Comparison of ENCODE assay signal across 9 mouse cellular contexts in genomic region chr6:142524635-142525308, GRCm38 (mm10). TPM values are rescaled to one million over a fixed set of nuclear protein-coding genes. Genes with fewer than 3 reads are reported as not detected.
DNase-seq lines count a peak whose midpoint lies in the region; ATAC-seq and TF ChIP-seq lines count a peak whose summit lies in the region.
"Had no signal": no experiment of that assay in that cellular context is flagged by ENCODE, and none has a peak within 500 bp of the region (broad histone marks: within the 10 kb centered on the region; RNA-seq: fewer than 3 reads in every experiment).

No protein-coding gene starts in this region.

- intact Hi-C loops in heart, postnatal 36 days (cut with DNase I) = loop anchor here (1.0 to 5.0 kb wide), 2 partner anchors 133 to 211 kb away; no protein-coding TSS in a partner anchor

- DNase-seq in cerebellum, adult 11-12 months = no peak
- peak; percentile 75 for DNase-seq in brain, adult 2 months (ENCODE audit: low read depth, low spot score)
- peak; percentile 85 for DNase-seq in forebrain, embryonic 14.5 days (ENCODE audit: low spot score)
- DNase-seq in heart, postnatal 36 days = peak; percentile 76 to 78
- DNase-seq in layer of hippocampus, adult 2 months (ENCODE audit: low spot score in 2 of 2) = peak; percentile 37 to 74
- peak; percentile 79 for DNase-seq in lung, postnatal 14 days
- DNase-seq in right cerebral cortex, postnatal 10 days (ENCODE audit: low spot score in 2 of 2) = peak; percentile 72 to 84

- no peaks in the 10 kb centered on the region for H3K36me3 ChIP-seq in forebrain, embryonic 14.5 days (ENCODE audit: control insufficient read depth, insufficient read depth, low read length)
- H3K36me3 ChIP-seq: liver, embryonic 15.5 days had no signal

- H3K4me3 ChIP-seq in forebrain, embryonic 14.5 days (ENCODE audit: low read depth, low read length) = no peak overlapping the region
- no peak overlapping the region for H3K4me3 ChIP-seq in layer of hippocampus, adult 2 months
- H3K4me3 ChIP-seq: liver, embryonic 15.5 days had no signal

- WGBS in forebrain, embryonic 14.5 days = 8% methylated on average over 4 of the region's 4 CpGs

- H3K9ac ChIP-seq in forebrain, embryonic 14.5 days (ENCODE audit: low read length) = no peak overlapping the region
- H3K9ac ChIP-seq: liver, embryonic 15.5 days had no signal

- no peaks in the 10 kb centered on the region for H3K9me3 ChIP-seq in forebrain, embryonic 14.5 days (replicated peaks; ENCODE audit: control insufficient read depth, low read length)
- H3K9me3 ChIP-seq: liver, embryonic 15.5 days had no signal

- H3K4me1 ChIP-seq in forebrain, embryonic 14.5 days (ENCODE audit: control insufficient read depth, insufficient read depth, low read length) = no peaks in the 10 kb centered on the region

- peak; percentile 88 for TF ChIP-seq CTCF in layer of hippocampus, adult 2 months (conservative IDR thresholded peaks at IDR 0.05)

- H3K27me3 ChIP-seq in forebrain, embryonic 14.5 days (replicated peaks; ENCODE audit: control insufficient read depth, insufficient read depth, low read length) = no peaks in the 10 kb centered on the region
- H3K27me3 ChIP-seq: liver, embryonic 15.5 days had no signal

- ATAC-seq in cerebellum, adult (ENCODE audit: insufficient number of reproducible peaks, low FRiP score, low TSS enrichment) = peak; percentile 61
- peak; percentile 90 for ATAC-seq in forebrain, embryonic 14.5 days

- H3K4me2 ChIP-seq in forebrain, embryonic 14.5 days (ENCODE audit: low read length) = no peak overlapping the region
- H3K4me2 ChIP-seq: liver, embryonic 15.5 days had no signal

- H3K27ac ChIP-seq in forebrain, embryonic 14.5 days (ENCODE audit: low read depth, low read length) = no peak overlapping the region
- no peak overlapping the region for H3K27ac ChIP-seq in layer of hippocampus, adult 2 months
- H3K27ac ChIP-seq: liver, embryonic 15.5 days had no signal

RNA-seq across cellular contexts. Expression of gene Ldhb, which starts 17.0 kb away (rescaled TPM):
- polyA plus RNA-seq in forebrain, embryonic 14.5 days (2014; fragmentation: Nextera tagmentation; extraction: Ambion mirVana) = 544 and 576 TPM in 2 replicates
- 1,000 to 10,000 TPM; 2,735 to 2,880 TPM for total RNA-seq in heart, postnatal 36 days (2021)
- total RNA-seq in layer of hippocampus, adult 2 months (2021) = 100 to 1,000 TPM; 540 to 581 TPM

RNA-seq across cellular contexts. Expression of gene Kcnj8, which starts 46.6 kb away (rescaled TPM):
- polyA plus RNA-seq in forebrain, embryonic 14.5 days (2014; fragmentation: Nextera tagmentation; extraction: Ambion mirVana) = 15.0 TPM in 2 replicates
- total RNA-seq in heart, postnatal 36 days (2021) = 10 to 100 TPM; 28.3 to 31.3 TPM
- total RNA-seq in layer of hippocampus, adult 2 months (2021) = 1 to 10 TPM; 1.7 to 2.3 TPM

RNA-seq across cellular contexts. Expression of gene Gys2, which starts 51.9 kb away (rescaled TPM):
- not detected in 2 replicates for polyA plus RNA-seq in forebrain, embryonic 14.5 days (2014; fragmentation: Nextera tagmentation; extraction: Ambion mirVana)
- total RNA-seq in heart, postnatal 36 days (2021) = under 1 TPM in 1 of 2 experiments, not detected in 1; 0.50 TPM
- total RNA-seq in layer of hippocampus, adult 2 months (2021) = under 1 TPM; 0.12 to 0.13 TPM

Comparison
In these comparisons a context has a peak if more than half of its experiments do, and no peak if none do; other contexts are left out.
1. RNA of gene Ldhb, which starts 17.0 kb away (total RNA-seq): 2,735 to 2,880 TPM in heart, postnatal 36 days; 540 to 581 TPM in layer of hippocampus, adult 2 months; every median in the first group is over 4 times any median in the second.
2. RNA of gene Kcnj8, which starts 46.6 kb away (total RNA-seq): 28.3 to 31.3 TPM in heart, postnatal 36 days; 1.7 to 2.3 TPM in layer of hippocampus, adult 2 months; every median in the first group is over 4 times any median in the second.